Mouse (Mus musculus): ENCODE measurements at regions not wholly inside any gene's neighbourhood (a gene's known extent, or its start where the extent isn't known, plus 50 kb on each side); places are given as distances from the start of the nearest gene placed in this dataset.

GRCm38 (mm10) chr13:97650191-97650590 lies 110.2 kb downstream of the Gm10260 start:
- Histone ChIP-seq H3K9ac (replicated peaks) (no peak overlapping the region), H3K4me3 (no peak overlapping the region), H3K4me2 (replicated peaks) (no peak overlapping the region), H3K36me3 (no peaks in the 10 kb centered on the region), H3K27ac (replicated peaks) (no peak overlapping the region), H3K9me3 (no peaks in the 10 kb centered on the region), H3K4me1 (peaks cover 15% of the 10 kb centered on the region), H3K27me3 (no peaks in the 10 kb centered on the region)
- 91% methylated on average over 2 of the region's 2 CpGs for WGBS
- ATAC-seq (replicated peaks), result no peak

GRCm38 (mm10) chr13:97647486-97647885 lies 112.9 kb downstream of the Gm10260 start:
- Histone ChIP-seq H3K27me3 (no peaks in the 10 kb centered on the region), H3K9me3 (no peaks in the 10 kb centered on the region), H3K4me2 (replicated peaks) (no peak overlapping the region), H3K27ac (replicated peaks) (no peak overlapping the region), H3K9ac (replicated peaks) (no peak overlapping the region), H3K4me3 (no peak overlapping the region), H3K4me1 (peaks cover 17% of the 10 kb centered on the region), H3K36me3 (no peaks in the 10 kb centered on the region)
- 78% methylated on average over 4 of the region's 4 CpGs for WGBS
- ATAC-seq (replicated peaks), result no peak

GRCm38 (mm10) chr13:97646021-97646385 lies 114.4 kb downstream of the Gm10260 start:
- no peaks in the 10 kb centered on the region for H3K27me3 ChIP-seq
- no peaks in the 10 kb centered on the region for H3K36me3 ChIP-seq
- no peak overlapping the region for H3K4me3 ChIP-seq
- WGBS, result 86% methylated on average over 7 of the region's 7 CpGs
- no peak overlapping the region; the same call in 1 of the 2 replicates for H3K27ac ChIP-seq (replicated peaks)
- no peak overlapping the region for H3K4me2 ChIP-seq (replicated peaks)
- H3K4me1 ChIP-seq, result peaks cover 17% of the 10 kb centered on the region
- no peak overlapping the region for H3K9ac ChIP-seq (replicated peaks)
- H3K9me3 ChIP-seq, result no peaks in the 10 kb centered on the region
- ATAC-seq (replicated peaks), result no peak

GRCm38 (mm10) chr13:97645107-97646020 lies 115.1 kb downstream of the Gm10260 start:
- 54% methylated on average over 15 of the region's 15 CpGs for WGBS

GRCm38 (mm10) chr13:97640236-97640635 lies 120.2 kb downstream of the Gm10260 start:
- no peak overlapping the region for H3K4me2 ChIP-seq (replicated peaks)
- no peak overlapping the region for H3K27ac ChIP-seq (replicated peaks)
- H3K36me3 ChIP-seq, result no peaks in the 10 kb centered on the region
- 89% methylated on average over 3 of the region's 3 CpGs for WGBS
- H3K4me1 ChIP-seq, result peaks cover 16% of the 10 kb centered on the region
- no peak for ATAC-seq (replicated peaks)
- H3K4me3 ChIP-seq, result no peak overlapping the region
- no peak overlapping the region for H3K9ac ChIP-seq (replicated peaks)
- no peaks in the 10 kb centered on the region for H3K27me3 ChIP-seq
- H3K9me3 ChIP-seq, result no peaks in the 10 kb centered on the region

More at GRCm38 (mm10) chr13:97645107-97646020, 115.1 kb downstream of the Gm10260 start:
- H3K27ac ChIP-seq (replicated peaks), result no peak overlapping the region; the same call in 1 of the 2 replicates
- H3K36me3 ChIP-seq, result no peaks in the 10 kb centered on the region
- peaks cover 17% of the 10 kb centered on the region for H3K4me1 ChIP-seq
- H3K4me2 ChIP-seq (replicated peaks), result no peak overlapping the region
- H3K9ac ChIP-seq (replicated peaks), result no peak overlapping the region
- no peak overlapping the region for H3K4me3 ChIP-seq
- H3K27me3 ChIP-seq, result no peaks in the 10 kb centered on the region
- ATAC-seq (replicated peaks), result no peak; the same call in 1 of the 2 replicates
- no peaks in the 10 kb centered on the region for H3K9me3 ChIP-seq

- WGBS, result 67% methylated on average over 3 of the region's 3 CpGs
- H3K4me3 ChIP-seq, result no peak overlapping the region
- H3K36me3 ChIP-seq, result no peaks in the 10 kb centered on the region
- H3K27me3 ChIP-seq, result no peaks in the 10 kb centered on the region
- H3K4me1 ChIP-seq, result peaks cover 14% of the 10 kb centered on the region
- ATAC-seq (replicated peaks), result no peak
- no peak overlapping the region for H3K4me2 ChIP-seq (replicated peaks)
- H3K27ac ChIP-seq (replicated peaks), result no peak overlapping the region
- H3K9me3 ChIP-seq, result no peaks in the 10 kb centered on the region
- H3K9ac ChIP-seq (replicated peaks), result no peak overlapping the region
Observed at GRCm38 (mm10) chr13:97639656-97640055, 120.8 kb downstream of the Gm10260 start.

GRCm38 (mm10) chr13:97638457-97639088 lies 121.9 kb downstream of the Gm10260 start:
- peak; percentile 80 for ATAC-seq (replicated peaks)
- 40% methylated on average over 5 of the region's 5 CpGs for WGBS
- no peaks in the 10 kb centered on the region for H3K27me3 ChIP-seq
- H3K9ac ChIP-seq (replicated peaks), result no peak overlapping the region
- no peak overlapping the region for H3K4me2 ChIP-seq (replicated peaks)
- H3K9me3 ChIP-seq, result no peaks in the 10 kb centered on the region
- H3K4me1 ChIP-seq, result peaks cover 25% of the 10 kb centered on the region
- no peak overlapping the region for H3K4me3 ChIP-seq
- H3K27ac ChIP-seq (replicated peaks), result peak overlapping the region; percentile 69
- H3K36me3 ChIP-seq, result no peaks in the 10 kb centered on the region

- Histone ChIP-seq H3K4me1 (peaks cover 32% of the 10 kb centered on the region), H3K4me3 (no peak overlapping the region), H3K4me2 (replicated peaks) (no peak overlapping the region), H3K36me3 (no peaks in the 10 kb centered on the region), H3K9ac (replicated peaks) (no peak overlapping the region), H3K27me3 (no peaks in the 10 kb centered on the region), H3K9me3 (no peaks in the 10 kb centered on the region), H3K27ac (replicated peaks) (no peak overlapping the region)
- WGBS, result 94% methylated on average over 6 of the region's 6 CpGs
- no peak for ATAC-seq (replicated peaks)
Observed at GRCm38 (mm10) chr13:97637506-97637905, 122.9 kb downstream of the Gm10260 start.

GRCm38 (mm10) chr13:97634041-97634788 lies 126.2 kb downstream of the Gm10260 start:
- Histone ChIP-seq H3K27me3 (no peaks in the 10 kb centered on the region), H3K4me3 (no peak overlapping the region), H3K27ac (replicated peaks) (peak overlapping the region; percentile 52), H3K4me2 (replicated peaks) (no peak overlapping the region), H3K9me3 (no peaks in the 10 kb centered on the region), H3K4me1 (peaks cover 29% of the 10 kb centered on the region), H3K36me3 (no peaks in the 10 kb centered on the region), H3K9ac (replicated peaks) (no peak overlapping the region)
- peak; percentile 49; the same call in 1 of the 2 replicates for ATAC-seq (replicated peaks)
- 66% methylated on average over 8 of the region's 8 CpGs for WGBS

- Histone ChIP-seq H3K4me1 (peaks cover 22% of the 10 kb centered on the region), H3K4me2 (replicated peaks) (no peak overlapping the region), H3K27ac (replicated peaks) (peak overlapping the region; percentile 52), H3K36me3 (no peaks in the 10 kb centered on the region), H3K27me3 (no peaks in the 10 kb centered on the region), H3K9me3 (no peaks in the 10 kb centered on the region), H3K4me3 (no peak overlapping the region), H3K9ac (replicated peaks) (no peak overlapping the region)
- WGBS, result 77% methylated on average over 4 of the region's 4 CpGs
- ATAC-seq (replicated peaks), result no peak
Observed at GRCm38 (mm10) chr13:97633551-97633950, 126.9 kb downstream of the Gm10260 start.

- no peaks in the 10 kb centered on the region for H3K36me3 ChIP-seq
- no peaks in the 10 kb centered on the region for H3K27me3 ChIP-seq
- WGBS, result 85% methylated on average over 13 of the region's 13 CpGs
- H3K4me2 ChIP-seq (replicated peaks), result no peak overlapping the region
- H3K9me3 ChIP-seq, result no peaks in the 10 kb centered on the region
- H3K4me3 ChIP-seq, result no peak overlapping the region
- no peak for ATAC-seq (replicated peaks)
- peaks cover 18% of the 10 kb centered on the region for H3K4me1 ChIP-seq
- no peak overlapping the region for H3K9ac ChIP-seq (replicated peaks)
- H3K27ac ChIP-seq (replicated peaks), result no peak overlapping the region
Observed at GRCm38 (mm10) chr13:97631872-97632402, 128.5 kb downstream of the Gm10260 start.

GRCm38 (mm10) chr13:97630921-97631320 lies 129.5 kb downstream of the Gm10260 start:
- Histone ChIP-seq H3K4me3 (no peak overlapping the region), H3K27me3 (no peaks in the 10 kb centered on the region), H3K4me1 (peaks cover 18% of the 10 kb centered on the region), H3K4me2 (replicated peaks) (no peak overlapping the region), H3K9ac (replicated peaks) (no peak overlapping the region), H3K36me3 (no peaks in the 10 kb centered on the region), H3K27ac (replicated peaks) (no peak overlapping the region), H3K9me3 (no peaks in the 10 kb centered on the region)
- WGBS, result 90% methylated on average over 5 of the region's 5 CpGs
- ATAC-seq (replicated peaks), result no peak
